Mouse (Mus musculus) embryo, embryonic 10 days (tissue): Measurements from ENCODE around the gene Rab40b.

Experiments used
- DNase-seq: peaks from one replicate; pipeline ENCODE4 v3.0.0-alpha.2; 2015; ENCODE audit warnings: low spot score

Gene Rab40b

GRCm38 (mm10) chr11:121387750-121388553 lies at the start of gene Rab40b:
Rab40b (minus strand) TSS chr11:121388251.
- peak; percentile 99 for DNase-seq

GRCm38 (mm10) chr11:121437236-121437635 lies 49.2 kb upstream of the Rab40b start:
- no peak for DNase-seq

- peak; percentile 83 for DNase-seq
Observed at GRCm38 (mm10) chr11:121434156-121435155, 46.4 kb upstream of the Rab40b start, which contains the start of gene Fn3k. Fn3k (plus strand) TSS chr11:121434913.

GRCm38 (mm10) chr11:121433397-121433796 lies 45.3 kb upstream of the Rab40b start:
- no peak for DNase-seq

GRCm38 (mm10) chr11:121421553-121422173 lies 33.6 kb upstream of the Rab40b start:
- DNase-seq, result no peak

- DNase-seq, result peak; percentile 99
Observed at GRCm38 (mm10) chr11:121420830-121421552, 32.9 kb upstream of the Rab40b start, which contains the start of gene Fn3krp. Fn3krp (plus strand) TSS chr11:121421401.

GRCm38 (mm10) chr11:121420379-121420778 lies 32.3 kb upstream of the Rab40b start:
- no peak for DNase-seq

GRCm38 (mm10) chr11:121418932-121419331 lies 30.9 kb upstream of the Rab40b start:
- DNase-seq, result no peak

GRCm38 (mm10) chr11:121417971-121418370 lies 29.9 kb upstream of the Rab40b start:
- no peak for DNase-seq

GRCm38 (mm10) chr11:121415351-121415750 lies 27.3 kb upstream of the Rab40b start:
- DNase-seq, result no peak

GRCm38 (mm10) chr11:121414762-121415161 lies 26.7 kb upstream of the Rab40b start:
- DNase-seq, result no peak

GRCm38 (mm10) chr11:121407366-121408155 lies 19.5 kb upstream of the Rab40b start:
- no peak for DNase-seq

- DNase-seq, result no peak
Observed at GRCm38 (mm10) chr11:121392405-121392804, 4.4 kb upstream of the Rab40b start.

- DNase-seq, result no peak
Observed at GRCm38 (mm10) chr11:121390793-121391192, 2.7 kb upstream of the Rab40b start.

- no peak for DNase-seq
Observed at GRCm38 (mm10) chr11:121388554-121388945, 499 bp upstream of the Rab40b start.

- peak; percentile 15 for DNase-seq
Observed at GRCm38 (mm10) chr11:121380294-121380693, 7.8 kb downstream of the Rab40b start.

- DNase-seq, result no peak
Observed at GRCm38 (mm10) chr11:121378644-121379043, 9.4 kb downstream of the Rab40b start.

- DNase-seq, result no peak
Observed at GRCm38 (mm10) chr11:121373305-121373704, 14.7 kb downstream of the Rab40b start.

- no peak for DNase-seq
Observed at GRCm38 (mm10) chr11:121370337-121370994, 17.6 kb downstream of the Rab40b start.

- DNase-seq, result peak; percentile 60
Observed at GRCm38 (mm10) chr11:121369622-121370021, 18.4 kb downstream of the Rab40b start.
